Mouse (Mus musculus) mesoderm, embryonic 11.5 days (tissue): ENCODE measurements around the gene Gm815.

Experiments used
- DNase-seq: peaks from one replicate; pipeline ENCODE4 v3.0.0-alpha.2; 2012; ENCODE audit warnings: low read depth, low spot score

Gene Gm815

DNA sequence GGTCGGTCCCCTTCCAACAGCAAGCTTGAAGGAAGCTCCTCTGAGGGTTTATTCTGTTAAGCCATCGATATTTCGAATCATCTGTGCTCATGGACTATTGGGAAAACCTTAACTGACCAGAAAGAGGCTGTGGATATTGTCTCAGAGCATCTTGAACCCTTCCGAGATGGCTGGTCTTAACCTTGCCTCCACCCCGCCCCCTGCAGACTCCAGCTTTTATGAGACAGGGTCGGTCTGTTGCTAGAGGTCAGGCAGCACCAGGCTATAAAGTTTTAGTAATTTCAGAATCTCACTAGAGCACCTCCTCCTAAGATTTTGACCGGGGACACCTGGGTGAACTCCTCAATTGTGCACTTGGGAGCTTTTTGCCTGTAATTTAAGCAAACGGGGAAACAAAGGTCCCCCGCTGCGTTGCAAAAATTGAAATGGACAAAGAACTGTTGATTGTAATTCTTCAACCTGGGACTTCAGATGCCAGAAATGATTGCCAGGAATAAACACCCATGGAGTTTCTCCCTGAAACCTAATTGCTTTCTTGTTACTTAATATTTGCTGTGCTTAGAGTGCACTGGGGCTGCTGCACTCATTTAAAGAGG, 8.4 kb upstream of the Gm815 start:
- no peak for DNase-seq

DNA sequence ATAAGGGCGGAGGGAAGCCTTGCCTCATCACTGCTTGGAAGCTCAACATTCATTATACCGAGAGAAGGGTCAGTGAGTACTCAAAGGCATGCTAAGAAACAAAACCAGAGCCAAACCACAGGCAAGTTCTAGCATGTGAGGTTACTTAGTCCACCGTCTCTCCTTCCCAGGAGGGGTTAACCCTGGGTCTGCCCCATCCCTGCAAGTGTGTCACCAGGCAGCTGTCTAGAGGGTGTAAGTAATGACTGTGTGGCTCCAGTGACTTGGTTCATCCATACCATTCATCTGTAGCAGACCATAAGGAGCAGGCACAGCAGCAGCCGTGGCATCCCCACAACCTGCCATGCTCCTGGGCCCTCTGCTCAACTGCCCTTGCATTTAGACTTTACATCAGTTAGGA, 5.8 kb upstream of the Gm815 start:
- DNase-seq: no peak

DNA sequence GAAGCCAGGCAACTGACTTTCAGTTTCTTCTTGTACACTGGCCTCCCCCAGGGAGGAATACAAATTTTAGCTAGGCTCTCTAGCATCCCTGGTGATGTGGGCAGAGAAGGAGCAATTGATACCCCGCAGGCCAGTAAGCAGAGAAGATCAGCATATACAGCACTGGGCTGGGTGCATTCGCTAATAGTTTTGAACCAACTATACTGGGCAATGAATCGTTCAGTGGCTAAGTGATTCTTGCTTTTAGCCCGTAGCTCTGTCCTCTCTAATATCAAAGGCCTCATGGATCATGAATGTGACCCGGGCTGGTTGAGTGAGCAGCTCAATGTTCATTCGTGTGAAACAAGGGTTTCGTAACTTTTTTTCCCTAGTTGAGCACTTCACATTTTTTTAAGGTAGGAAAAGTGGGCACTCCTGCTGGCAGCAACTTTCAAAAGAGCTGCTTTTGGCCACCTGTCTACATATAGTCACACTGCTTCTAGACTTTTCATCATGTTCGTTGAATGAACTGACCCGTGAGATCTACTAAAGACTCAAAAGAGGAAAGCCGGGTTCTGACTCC, 3.7 kb upstream of the Gm815 start:
- no peak for DNase-seq

DNA sequence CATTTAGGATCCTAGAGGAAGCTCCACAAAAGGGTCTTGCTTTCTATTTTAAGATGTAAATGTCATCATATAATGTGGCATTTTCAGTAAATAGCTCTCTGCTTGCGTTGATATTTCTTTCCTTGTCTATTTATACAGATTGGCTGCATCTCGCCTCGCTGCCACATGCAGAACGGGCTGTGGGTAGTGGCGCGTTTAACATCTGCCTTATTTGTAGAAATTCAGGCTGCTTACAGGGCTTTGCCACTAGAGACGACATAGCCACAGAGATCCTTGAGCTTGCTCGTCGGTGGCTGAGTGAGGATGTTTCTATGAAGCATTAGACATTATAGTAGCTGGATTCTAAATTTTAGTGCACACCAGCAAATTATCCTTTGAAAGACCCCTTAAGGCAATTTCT, 2.5 kb downstream of the Gm815 start:
- DNase-seq: no peak

DNA sequence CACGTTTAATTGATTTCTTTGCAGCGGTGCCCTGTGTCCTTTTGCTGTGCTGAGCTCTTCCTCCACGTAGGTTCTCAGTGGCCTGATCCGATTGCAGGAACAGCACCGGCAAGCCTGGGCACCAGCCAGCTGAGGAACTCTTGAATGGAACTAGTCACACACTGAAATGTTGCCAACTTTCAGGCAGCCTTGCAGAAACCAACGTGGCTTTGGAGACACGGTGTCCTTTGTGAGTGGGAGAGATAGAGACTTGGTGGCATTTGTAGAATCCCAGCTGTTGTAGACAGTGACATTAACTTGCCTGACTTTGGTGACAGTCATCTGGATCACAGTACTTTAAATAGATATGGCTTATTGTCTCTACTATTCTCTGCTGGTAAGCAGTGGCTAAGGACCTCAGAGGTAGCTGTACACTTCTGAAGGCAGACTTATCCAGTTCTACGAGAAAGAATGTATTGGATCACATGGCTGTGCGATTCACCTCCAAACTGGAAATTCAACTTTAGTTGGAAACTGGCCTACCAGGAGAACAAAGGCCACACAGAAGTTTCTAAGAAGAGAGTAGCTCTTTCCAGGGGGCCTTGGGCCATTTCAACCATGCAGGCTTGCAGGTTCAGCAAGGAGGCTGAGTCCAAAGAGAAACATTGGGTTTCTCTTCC, 5.8 kb downstream of the Gm815 start:
- DNase-seq: no peak

DNA sequence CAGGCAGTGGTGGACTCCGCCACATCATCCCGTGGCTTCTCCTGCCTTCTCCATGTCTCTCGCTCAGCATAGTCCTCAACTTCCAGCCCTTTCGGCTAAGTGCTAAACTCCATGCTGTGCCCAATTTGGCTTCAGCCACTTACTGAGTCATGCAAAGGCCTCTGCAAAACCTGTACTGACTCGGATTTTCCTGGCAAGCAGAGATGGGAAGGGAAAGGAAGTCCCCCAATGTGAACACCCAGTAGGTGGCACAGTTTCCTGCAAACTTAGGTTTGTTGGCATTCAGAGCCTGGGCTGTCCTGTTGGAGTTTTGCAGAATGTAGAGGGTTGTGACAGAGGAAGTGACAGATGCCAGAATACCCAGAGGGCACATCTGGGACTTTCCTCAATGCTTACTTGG, 7.2 kb downstream of the Gm815 start:
- no peak for DNase-seq

DNA sequence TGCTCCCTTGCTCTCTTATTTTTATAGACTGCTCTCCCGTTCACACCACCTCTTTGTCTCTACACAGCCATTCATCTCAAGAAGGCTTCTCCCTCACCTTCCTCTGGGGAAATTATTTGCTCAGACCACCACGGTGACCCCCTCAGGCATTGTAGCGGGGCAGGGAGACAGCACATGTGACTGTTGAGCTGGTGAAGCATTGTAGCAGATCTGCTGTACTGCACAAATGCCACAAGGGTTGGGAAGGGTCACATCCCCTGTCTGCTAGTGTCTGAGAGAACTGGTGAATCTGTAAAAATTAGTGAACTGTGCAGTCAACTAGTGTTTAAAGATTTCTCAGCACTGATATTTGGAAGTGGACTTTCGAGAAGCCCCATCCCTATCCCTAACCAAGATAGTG, 16.5 kb downstream of the Gm815 start:
- no peak for DNase-seq

DNA sequence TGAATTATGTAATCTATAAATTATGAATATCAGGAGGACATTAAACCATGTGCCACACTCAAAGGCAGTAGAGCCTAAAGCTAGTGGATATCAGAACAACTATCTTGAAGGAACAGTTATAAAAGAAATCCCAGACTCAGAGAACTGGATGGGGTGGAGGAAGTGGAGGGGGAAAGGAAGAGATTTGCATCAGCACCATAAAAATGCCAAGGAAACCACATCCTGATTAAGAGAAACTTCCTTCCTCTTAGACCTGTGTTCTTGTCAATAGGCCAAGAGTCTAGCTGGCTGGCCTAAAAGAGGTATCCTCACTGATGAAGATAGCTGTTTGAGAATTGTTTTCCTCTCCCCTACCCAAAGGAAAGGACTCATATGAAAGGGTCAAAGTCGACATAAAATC, 28.6 kb downstream of the Gm815 start:
- no peak for DNase-seq

DNA sequence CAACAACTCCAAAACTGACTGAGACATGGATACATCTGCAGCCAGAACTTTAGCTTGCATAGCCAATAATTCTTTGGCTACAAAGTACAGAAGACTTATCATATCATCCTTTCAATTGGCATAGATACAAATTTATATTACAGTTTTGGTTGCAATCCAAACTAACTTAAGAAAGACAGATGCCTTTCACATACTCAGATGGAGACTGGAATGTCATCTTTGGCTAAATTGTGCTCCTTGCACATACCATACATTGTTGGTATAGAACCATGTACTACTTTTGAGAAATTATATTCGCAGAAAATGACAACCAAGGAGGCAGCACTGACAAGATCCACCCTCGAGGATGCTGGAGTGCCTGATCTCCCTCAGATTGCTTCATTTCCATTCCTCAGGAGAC, 35.1 kb downstream of the Gm815 start:
- DNase-seq: no peak

DNA sequence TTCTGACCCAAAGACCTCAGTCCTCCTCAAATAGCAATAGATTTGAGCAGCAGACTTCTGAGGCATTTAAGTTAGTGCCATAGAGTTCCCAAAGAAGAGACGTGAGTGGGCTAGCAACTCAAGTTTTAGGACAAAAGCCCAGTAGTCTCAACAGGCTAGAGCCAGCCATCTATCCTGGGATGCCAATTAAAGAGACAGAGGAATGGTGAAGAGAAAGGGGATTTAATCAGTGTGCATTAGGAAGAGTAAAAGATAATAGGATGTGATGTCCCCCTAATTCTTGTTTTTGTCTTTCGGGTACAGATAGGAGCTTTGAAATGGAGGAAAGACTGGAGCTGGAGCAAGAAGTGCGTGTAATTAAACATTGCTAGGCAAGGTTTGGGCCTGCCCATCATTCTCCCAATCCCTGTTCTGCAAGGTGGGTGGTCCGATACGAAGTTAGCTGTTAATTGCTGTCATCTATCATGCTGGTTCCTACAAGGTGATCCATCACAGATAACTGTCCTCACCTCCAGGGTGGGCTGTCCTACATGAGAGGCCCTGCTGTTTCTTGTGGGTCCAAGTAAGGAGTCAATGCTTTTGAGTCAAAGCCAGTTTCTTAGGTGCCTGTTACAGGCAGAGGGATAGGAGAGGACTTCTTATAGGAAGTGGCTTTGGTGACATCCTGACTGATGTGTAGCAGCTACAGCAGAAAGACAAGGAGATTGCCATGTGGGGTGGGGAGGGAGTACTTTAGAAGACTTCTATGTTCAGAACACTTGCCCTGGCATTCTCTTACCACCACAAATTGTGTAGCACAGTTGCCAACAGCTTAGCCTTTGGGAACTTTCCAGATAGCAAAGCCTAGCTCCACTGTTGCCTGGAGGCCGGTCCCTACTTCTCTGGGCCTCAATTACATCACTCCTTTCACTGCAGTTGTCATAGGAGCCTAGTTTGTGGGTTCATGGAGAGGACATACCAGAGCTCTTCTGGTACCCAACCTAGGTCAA, 44.9 kb downstream of the Gm815 start:
- DNase-seq: peak; percentile 36

DNA sequence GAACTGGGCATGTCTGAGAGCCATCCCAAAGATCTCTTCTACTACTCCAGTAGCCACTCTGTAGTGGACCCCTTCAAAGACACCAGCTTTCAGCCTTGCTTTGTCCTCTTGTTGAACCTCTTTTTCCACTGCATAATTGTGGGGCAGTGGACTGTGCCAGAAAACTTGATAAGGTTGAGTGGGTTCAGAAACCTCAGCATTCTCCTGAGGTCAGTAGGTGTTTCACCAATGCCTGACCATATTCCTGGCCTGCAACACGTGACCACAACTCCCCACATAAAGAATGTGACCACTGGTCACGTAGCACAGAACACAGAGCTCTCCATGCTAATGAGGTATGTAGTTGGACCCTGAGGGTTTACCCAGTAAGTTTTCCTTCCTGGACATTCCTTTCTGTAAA, 48.5 kb downstream of the Gm815 start:
- DNase-seq: no peak
